Mouse (Mus musculus) 416B (cell line): Measurements from ENCODE around the gene Mrpl51.

Source experiments
- DNase-seq: peaks from one replicate; pipeline ENCODE4 v3.0.0; 2011; ENCODE audit warnings: low read depth

Gene Mrpl51

DNA sequence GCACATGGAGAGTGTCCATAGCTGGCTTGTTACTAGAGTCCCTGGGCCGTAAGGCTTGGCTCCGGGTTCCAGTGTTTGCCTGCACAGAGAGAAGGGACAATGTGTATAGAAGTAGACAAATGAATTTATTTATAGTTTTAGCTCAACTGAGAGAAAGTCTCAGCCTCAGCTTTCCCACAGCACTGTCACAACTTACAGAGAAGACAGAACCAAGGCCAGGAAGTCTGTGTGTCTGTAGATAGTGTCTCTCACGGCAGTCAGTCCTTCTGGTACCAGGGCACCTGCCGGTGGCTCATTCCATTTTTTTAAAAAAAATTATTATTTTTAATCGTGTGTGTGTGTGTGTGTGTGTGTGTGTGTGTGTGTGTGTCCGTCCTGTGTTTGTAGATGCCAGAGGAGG is 40.9 kb downstream of the Mrpl51 start:
- peak; percentile 56 for DNase-seq

DNA sequence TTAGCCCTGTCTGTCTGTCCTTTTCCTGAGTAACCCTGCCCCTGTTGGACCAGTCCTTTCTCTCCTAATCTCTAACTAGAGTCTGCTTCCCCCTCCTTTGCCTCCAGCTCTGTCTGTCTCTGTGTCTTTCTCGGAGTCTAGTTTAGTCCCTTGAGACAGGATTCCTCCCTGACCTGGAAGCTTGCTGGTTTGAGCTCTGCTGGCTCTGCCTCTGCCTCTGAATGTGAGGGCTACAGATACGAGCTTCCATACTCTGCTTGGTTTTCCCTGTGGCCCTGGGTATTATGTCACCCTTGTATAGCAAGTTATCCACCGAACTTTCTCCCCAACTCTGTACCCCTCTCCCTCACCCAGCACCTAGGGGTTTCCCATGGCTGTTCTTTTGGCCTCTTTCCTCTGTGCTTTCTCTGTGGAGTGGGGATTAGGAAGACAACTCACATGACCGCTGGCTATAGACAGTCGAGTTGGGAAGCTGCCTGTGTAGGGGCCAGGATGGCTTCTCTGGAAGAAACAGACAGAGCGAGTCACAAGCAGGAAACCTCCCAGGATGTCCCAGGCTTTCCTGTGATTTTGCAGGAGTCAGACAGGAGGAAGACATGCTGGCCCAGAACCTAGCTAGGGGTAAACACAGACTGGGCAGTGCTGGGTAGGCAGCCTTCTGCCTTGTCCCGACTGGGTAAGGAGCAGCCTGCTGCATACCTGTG is 42.4 kb downstream of the Mrpl51 start:
- DNase-seq: no peak

GRCm38 (mm10) chr6:125234520-125234828 is 42.9 kb downstream of the Mrpl51 start:
- DNase-seq: no peak

DNA sequence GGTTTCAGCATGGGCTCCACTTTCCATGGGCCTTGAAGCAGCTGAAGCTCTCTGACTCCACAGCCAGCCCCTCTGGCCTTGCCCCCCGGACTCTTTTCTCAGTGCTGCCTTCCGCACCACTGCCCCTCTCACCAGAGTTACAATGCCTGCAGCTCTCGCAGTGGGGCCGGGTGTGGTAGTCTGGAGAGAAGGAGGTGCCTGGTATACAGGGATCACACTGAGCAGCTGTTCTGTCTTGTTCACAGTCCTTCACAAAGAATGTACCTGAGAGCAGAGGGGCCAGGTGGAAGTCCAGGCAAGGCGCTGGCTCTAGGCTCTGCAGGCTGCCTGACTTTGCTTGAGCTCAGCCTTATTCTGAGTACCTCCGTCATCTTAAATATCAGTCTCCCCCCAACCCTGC is 44.7 kb downstream of the Mrpl51 start:
- no peak for DNase-seq

DNA sequence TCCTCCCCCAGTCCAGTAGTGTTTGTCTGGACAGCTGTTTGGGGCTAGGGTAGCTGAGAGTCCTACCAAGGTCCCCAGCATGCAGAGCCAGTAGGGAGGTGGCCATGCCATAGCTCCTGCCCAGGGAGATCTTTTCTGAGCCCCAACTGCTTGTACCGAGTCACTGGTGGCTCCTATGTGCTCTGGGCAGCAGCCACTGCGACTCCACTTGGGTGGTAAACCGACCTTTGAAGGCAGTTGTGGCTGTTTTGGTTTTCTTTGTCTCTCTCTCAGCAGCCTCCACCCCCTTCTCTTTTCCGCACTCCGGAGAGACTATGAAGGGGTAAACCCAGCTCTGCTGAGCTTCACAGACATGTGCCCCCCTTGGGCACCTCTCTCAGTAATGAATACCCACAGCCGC is 45.2 kb downstream of the Mrpl51 start, which contains the start of gene Cd27:
Gene Cd27, minus strand, starts transcription at position 229 of the 400 bp plus-strand sequence.
- DNase-seq: no peak

DNA sequence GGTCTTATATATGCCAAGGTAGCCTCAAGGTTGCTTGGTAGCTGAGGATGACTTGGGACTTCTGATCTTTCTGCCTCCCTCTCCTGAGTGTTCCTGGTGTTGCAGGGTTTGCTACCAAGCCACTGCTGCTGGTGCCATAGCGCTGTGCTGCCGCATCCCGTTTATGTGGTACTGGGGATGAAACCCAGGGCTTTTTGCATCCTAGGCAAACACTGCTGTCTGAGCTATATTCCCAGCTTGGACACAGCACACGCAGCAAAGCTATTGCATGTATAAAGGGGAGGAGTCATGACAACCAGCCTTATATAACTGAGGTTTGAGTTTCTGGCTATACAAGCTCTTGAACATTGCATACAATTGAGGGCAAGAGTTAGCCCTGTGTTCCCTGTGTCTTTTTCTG is 45.8 kb downstream of the Mrpl51 start:
- DNase-seq: no peak

- DNase-seq: peak; percentile 37
Observed at GRCm38 (mm10) chr6:125238396-125238795, 46.8 kb downstream of the Mrpl51 start.

DNA sequence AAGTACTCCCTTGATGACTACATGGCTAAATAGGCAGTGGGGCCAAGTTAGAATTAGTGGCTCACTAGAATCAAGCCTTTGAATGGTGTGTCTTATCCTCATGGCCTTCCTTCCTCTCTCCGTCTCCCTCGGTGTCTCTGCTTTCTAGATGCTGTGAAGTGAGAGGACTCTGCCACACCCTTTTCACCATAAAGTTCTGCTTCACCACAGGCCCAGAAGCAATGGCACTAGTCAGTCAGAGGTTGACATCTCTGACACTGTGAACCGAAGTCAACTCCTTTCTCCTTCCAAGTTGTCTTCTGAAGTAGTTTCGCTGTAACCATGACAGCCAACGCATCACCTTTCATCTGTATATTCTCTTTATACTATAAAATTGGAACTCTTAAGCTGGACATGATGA is 47.9 kb downstream of the Mrpl51 start:
- DNase-seq: no peak

GRCm38 (mm10) chr6:125240617-125241016 is 49.0 kb downstream of the Mrpl51 start:
- no peak for DNase-seq

DNA sequence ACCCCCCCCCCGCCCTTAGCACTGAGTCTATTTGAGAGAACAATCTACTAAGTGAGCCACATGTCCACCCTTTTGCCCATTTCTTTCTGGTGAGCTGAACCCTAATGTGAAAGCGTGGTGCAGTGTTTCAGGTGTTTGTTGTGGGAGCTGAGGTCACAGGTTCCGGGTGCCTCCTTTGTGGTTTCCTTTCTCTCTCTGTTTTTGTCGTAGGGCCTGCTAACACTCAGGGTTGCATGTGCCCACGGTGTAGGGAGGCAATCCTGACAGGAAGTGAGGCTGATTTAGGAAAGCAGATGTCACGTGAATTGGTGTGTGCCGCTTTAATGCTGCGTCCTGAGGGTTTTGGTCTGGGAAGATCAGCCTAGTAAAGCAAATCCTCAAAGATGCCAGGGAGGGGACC is 50.0 kb downstream of the Mrpl51 start:
- DNase-seq: peak; percentile 62

DNA sequence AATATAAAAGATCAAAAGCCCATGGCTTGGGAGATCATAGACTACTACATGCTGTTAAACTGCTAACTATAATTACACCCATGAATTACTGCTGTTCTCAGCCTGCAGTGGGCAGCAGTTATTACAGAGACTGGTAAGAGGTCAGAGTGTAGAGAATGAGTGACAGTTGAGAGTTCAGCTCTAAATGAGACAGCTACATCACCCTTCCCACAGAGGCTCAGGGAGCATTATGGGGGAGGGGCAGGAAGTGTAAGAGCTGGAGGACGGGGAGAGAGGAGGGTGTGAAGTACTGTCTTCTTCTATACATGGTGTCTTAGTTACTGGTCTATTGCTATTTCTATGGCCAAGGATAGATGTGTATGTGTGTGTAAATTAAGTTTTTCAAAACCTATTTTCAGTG is 53.0 kb downstream of the Mrpl51 start:
- no peak for DNase-seq
